Mouse (Mus musculus) C2C12 (cell line): ENCODE results near the gene Pilrb2. TPM values are rescaled to one million over a fixed set of nuclear protein-coding genes. Genes with fewer than 3 reads are reported as not detected.
"Not testable (repeated sequence)": the region's sequence is repeated elsewhere in the genome, so short reads cannot be mapped to it uniquely, and the experiment has no call there.

Experiments
- H3K27me3 ChIP-seq: one replicate; pipeline ENCODE4 v1.6.1; 2011; ENCODE audit not compliant: control insufficient read depth, insufficient read depth, insufficient read length
- H3K36me3 ChIP-seq: one replicate; pipeline ENCODE4 v1.6.1; 2011; ENCODE audit not compliant: control insufficient read depth, insufficient read depth
- H3K4me3 ChIP-seq: one replicate; pipeline ENCODE4 v1.5.1; 2011; ENCODE audit warnings: mild to moderate bottlenecking, control low read depth; ENCODE audit not compliant: poor library complexity, insufficient read depth, severe bottlenecking
- H3K79me2 ChIP-seq: one replicate; pipeline ENCODE4 v1.6.1; 2011; ENCODE audit not compliant: control insufficient read depth, insufficient read depth
- H3K79me3 ChIP-seq: one replicate; pipeline ENCODE4 v1.6.1; 2011; ENCODE audit warnings: low read depth, control low read depth
- H3ac ChIP-seq: one replicate; pipeline ENCODE3; 2011; ENCODE audit warnings: low read depth; ENCODE audit not compliant: control insufficient read depth, insufficient read length
- CEBPB ChIP-seq: IDR thresholded peaks from one replicate; pipeline ENCODE4 v1.6.1; 2011; ENCODE audit warnings: low read depth, mild to moderate bottlenecking, control low read depth, moderate library complexity
- CTCF ChIP-seq: IDR thresholded peaks from one replicate; pipeline ENCODE4 v1.5.1; 2011; ENCODE audit not compliant: control insufficient read depth, insufficient read depth, insufficient read length
- FOSL1 ChIP-seq: IDR thresholded peaks from one replicate; pipeline ENCODE4 v1.8.0; 2011; ENCODE audit warnings: mild to moderate bottlenecking, low read length; ENCODE audit not compliant: poor library complexity, insufficient read depth, severe bottlenecking
- MAX ChIP-seq: IDR thresholded peaks from one replicate; pipeline ENCODE4 v1.6.1; 2011; ENCODE audit warnings: mild to moderate bottlenecking, control low read depth
- MYOD1 ChIP-seq: IDR thresholded peaks from one replicate; pipeline ENCODE4 v1.6.1; 2011; ENCODE audit warnings: low read depth; ENCODE audit not compliant: control insufficient read depth, insufficient read length
- MYOG ChIP-seq: IDR thresholded peaks from one replicate; pipeline ENCODE4 v1.6.1; 2011; ENCODE audit not compliant: control insufficient read depth, insufficient read length; ENCODE audit errors: extremely low read depth
- USF1 ChIP-seq: IDR thresholded peaks from one replicate; pipeline ENCODE4 v1.6.1; 2011; ENCODE audit warnings: low read depth, mild to moderate bottlenecking, control low read depth, moderate library complexity
- polyA plus RNA-seq: library from polyadenylated mRNA; unstranded; fragments of >200 nt; fragmentation: generic; extraction: Trizol; gene quantifications from one replicate; pipeline ENCODE4 v1.2.1, GENCODE M21; 2012; ENCODE audit warnings: missing spikeins

Gene Pilrb2
- polyA plus RNA-seq, 1 experiment = not detected

DNA sequence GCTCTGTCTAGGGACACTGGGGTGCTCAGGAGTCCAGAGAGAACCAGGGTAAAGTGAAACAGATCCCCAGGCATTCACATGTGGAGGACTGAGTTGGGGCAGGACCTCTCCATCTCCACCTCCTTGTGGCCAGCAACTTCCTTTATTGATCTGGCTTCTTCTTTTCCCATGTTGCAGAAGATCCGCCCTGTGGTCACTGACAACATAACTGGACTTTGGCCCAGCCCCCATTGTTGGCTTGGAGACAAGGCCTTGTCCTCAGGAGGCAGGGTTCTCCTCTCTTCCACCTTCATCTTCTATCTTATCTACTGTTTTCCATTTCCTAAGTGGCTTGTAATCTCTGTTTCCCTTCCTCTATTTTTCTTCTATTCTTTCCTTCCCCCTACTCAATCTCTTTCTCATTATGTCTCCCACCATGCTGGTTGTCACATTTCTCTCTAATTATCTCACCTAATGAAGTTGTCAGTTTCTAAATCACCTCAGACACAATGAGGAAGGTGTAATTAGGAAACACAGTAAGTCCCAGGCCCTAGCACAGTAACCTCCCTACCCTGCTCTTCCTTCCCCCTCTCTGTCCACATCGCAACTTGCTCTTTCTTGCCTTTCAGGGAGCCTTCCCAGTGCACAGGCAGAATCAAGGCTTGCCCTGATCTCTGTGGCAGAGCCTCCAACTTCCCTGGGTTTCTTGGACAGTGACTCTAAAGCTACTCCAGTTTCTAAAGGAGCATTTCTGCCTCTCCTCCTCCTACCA, 13.5 kb downstream of the Pilrb2 start, which contains the start of gene Pilrb1:
Gene Pilrb1, minus strand, starts transcription at position 147 of the 751 bp plus-strand sequence.
- H3K4me3 ChIP-seq, H3K79me2 ChIP-seq, H3ac ChIP-seq, H3K36me3 ChIP-seq, H3K79me3 ChIP-seq, H3K27me3 ChIP-seq: not testable (repeated sequence)

DNA sequence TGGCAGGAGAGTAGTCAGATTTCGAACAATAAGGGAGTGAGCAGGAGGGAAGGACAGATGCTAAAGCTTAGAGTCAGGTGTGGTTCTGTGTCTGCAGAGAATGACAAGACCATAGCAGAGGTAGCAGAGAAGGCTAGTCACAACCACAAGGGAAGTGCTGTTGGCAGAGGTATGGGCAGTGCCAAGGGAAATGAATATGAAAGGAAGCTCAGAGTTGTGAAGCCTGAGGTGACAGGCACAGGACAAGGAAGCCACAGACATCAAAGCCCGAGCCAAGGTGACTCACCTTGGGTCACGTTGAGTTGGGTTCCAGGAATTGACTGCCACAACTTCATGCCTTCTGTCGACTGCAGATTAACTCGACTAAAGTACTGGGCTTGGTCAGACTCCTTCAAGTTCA, 14.7 kb downstream of the Pilrb2 start:
- H3ac ChIP-seq, H3K4me3 ChIP-seq, H3K27me3 ChIP-seq, H3K79me2 ChIP-seq, H3K36me3 ChIP-seq, H3K79me3 ChIP-seq: not testable (repeated sequence)

DNA sequence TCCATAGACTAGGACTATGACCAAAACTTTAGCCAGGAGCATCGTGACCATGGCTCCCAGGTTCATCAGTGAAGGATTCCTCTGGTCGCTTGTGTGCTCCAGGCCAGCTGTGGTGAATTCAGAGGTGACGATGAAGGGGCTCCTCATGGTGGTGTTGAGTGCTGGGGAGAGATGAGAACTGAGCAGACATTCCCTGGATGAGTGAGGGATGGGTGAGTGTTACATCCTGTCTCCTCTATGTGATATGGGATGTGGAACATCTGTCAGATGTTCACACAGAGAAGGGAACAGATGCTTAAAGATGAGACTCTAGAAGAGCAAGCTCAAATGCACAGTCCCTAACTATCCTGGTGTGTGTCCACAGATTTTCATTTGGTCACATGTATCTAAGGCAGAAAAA, 16.7 kb downstream of the Pilrb2 start:
- not testable (repeated sequence) for H3ac ChIP-seq, H3K79me3 ChIP-seq, H3K27me3 ChIP-seq, H3K36me3 ChIP-seq, H3K4me3 ChIP-seq, H3K79me2 ChIP-seq

DNA sequence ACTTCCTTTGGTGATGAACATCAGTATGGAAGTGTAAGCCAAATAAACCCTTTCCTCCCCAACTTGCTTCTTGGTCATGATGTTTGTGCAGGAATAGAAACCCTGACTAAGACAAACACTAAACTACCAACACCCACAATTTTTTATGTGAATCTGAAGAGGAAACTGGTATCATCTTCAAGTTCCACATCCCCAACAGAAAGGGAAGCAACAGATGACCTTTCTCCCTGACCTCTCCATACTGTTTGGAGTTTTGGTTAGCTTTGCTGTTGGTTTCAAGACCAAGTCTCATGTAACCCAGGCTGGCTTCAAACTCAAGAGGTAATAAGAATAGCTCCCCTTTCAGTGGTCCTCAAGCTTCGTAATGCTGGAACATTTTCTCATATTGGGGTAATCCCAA, 21.3 kb downstream of the Pilrb2 start:
- not testable (repeated sequence) for H3K36me3 ChIP-seq, H3K79me2 ChIP-seq, H3K79me3 ChIP-seq, H3K27me3 ChIP-seq, H3ac ChIP-seq, H3K4me3 ChIP-seq

DNA sequence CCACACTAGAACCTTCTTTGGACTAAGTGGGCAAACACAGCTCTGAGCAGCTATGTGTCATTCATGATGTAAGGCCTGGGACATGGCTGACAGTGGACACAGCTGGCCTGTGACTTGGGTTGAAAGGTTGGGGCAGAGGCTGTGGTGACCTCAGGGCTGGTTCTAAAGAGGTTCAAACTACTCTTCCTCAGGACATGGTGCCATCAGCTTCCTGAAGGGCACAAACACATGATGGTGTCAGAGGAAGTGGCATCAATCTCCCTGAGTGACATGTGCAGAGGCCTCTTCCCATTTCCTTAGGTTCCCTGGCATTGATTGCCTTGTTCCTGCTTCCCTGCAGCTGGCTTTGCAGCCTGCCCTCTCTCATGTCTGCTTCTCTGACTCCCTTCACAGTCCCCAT, 34.5 kb downstream of the Pilrb2 start:
- H3K79me2 ChIP-seq, H3K79me3 ChIP-seq, H3ac ChIP-seq: not testable (repeated sequence)

DNA sequence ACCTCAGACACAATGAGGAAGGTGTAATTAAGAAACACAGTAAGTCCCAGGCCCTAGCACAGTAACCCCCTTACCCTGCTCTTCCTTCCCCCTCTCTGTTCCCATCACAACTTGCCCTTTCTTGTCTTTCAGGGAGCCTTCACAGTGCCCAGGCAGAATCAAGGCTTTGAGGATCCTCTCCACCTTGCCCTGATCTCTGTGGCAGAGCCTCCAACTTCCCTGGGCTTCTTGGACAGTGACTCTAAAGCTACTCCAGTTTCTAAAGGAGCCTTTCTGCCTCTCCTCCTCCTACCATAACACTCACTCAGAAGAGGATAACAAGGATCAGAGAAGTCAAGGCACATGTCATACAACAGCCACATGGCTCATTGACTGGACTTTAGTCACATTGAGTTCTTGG, 35.0 kb downstream of the Pilrb2 start:
- Histone ChIP-seq H3K79me2 (no peaks in the 10 kb centered on the region), H3K4me3 (no peak overlapping the region), H3K36me3 (no peaks in the 10 kb centered on the region), H3ac (no peak overlapping the region), H3K27me3 (no peaks in the 10 kb centered on the region), H3K79me3 (no peaks in the 10 kb centered on the region)
- TF ChIP-seq CTCF (no peak), USF1 (no peak), CEBPB (no peak), MAX (no peak), FOSL1 (no peak), MYOG (no peak), MYOD1 (no peak)

More for the DNA sequence above, 34.5 kb downstream of the Pilrb2 start:
- H3K27me3 ChIP-seq, H3K4me3 ChIP-seq, H3K36me3 ChIP-seq: not testable (repeated sequence)

DNA sequence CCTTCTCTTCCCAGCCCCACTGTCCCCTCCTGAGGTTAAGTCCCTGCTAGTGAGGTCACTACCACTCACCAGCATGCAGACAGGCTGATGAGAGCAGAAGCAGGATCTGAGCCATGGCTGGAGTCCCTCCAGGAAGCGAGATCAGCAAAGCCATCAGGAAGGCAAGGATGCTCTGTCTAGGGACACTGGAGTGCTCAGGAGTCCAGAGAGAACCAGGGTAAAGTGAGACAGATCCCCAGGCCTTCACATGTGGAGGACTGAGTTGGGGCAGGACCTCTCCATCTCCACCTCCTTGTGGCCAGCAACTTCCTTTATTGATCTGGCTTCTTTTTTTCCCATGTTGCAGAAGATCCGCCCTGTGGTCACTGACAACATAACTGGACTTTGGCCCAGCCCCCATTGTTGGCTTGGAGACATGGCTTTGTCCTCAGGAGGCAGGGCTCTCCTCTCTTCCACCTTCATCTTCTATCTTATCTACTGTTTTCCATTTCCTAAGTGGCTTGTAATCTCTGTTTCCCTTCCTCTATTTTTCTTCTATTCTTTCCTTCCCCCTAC, 35.6 kb downstream of the Pilrb2 start, which contains the start of gene Pilra:
Gene Pilra, minus strand, starts transcription at position 316 of the 555 bp plus-strand sequence.
- H3ac ChIP-seq, H3K4me3 ChIP-seq, H3K79me2 ChIP-seq, H3K79me3 ChIP-seq, H3K27me3 ChIP-seq, H3K36me3 ChIP-seq: not testable (repeated sequence)
